Comparison of ENCODE assay signal across 14 mouse cellular contexts in genomic region chr8:79331571-79331970, GRCm38 (mm10).
"Had no signal": no experiment of that assay in that cellular context is flagged by ENCODE, and none has a peak within 500 bp of the region (broad histone marks: within the 10 kb centered on the region; RNA-seq: fewer than 3 reads in every experiment).

No protein-coding gene starts in this region.

- H3K4me2 ChIP-seq: lung, embryonic 14.5 days; midbrain, embryonic 12.5 days; midbrain, embryonic 15.5 days; neural tube, embryonic 12.5 days; stomach, embryonic 15.5 days had no signal

- H3K9ac ChIP-seq: lung, embryonic 14.5 days; midbrain, embryonic 12.5 days; midbrain, embryonic 15.5 days; neural tube, embryonic 12.5 days; stomach, embryonic 15.5 days had no signal

- H3K36me3 ChIP-seq: midbrain, embryonic 10.5 days; midbrain, embryonic 12.5 days; midbrain, embryonic 15.5 days; neural tube, embryonic 12.5 days; stomach, embryonic 15.5 days had no signal

- H3K4me3 ChIP-seq: midbrain, embryonic 10.5 days; midbrain, embryonic 12.5 days; midbrain, embryonic 15.5 days; neural tube, embryonic 12.5 days; stomach, embryonic 15.5 days had no signal

- H3K27me3 ChIP-seq: midbrain, embryonic 12.5 days; midbrain, embryonic 15.5 days; neural tube, embryonic 12.5 days; stomach, embryonic 15.5 days had no signal

- H3K27ac ChIP-seq: midbrain, embryonic 10.5 days; midbrain, embryonic 12.5 days; midbrain, embryonic 15.5 days; neural tube, embryonic 12.5 days; stomach, embryonic 15.5 days; stomach, postnatal 0 days had no signal

- H3K4me1 ChIP-seq: midbrain, embryonic 12.5 days; midbrain, embryonic 15.5 days; neural tube, embryonic 12.5 days; stomach, embryonic 15.5 days had no signal

- H3K9me3 ChIP-seq: midbrain, embryonic 10.5 days; midbrain, embryonic 12.5 days; midbrain, embryonic 15.5 days; stomach, embryonic 15.5 days had no signal

- ATAC-seq: midbrain, embryonic 15.5 days had no signal

- DNase-seq: lung, adult 18-20 months; lung, embryonic 14.5 days; lung, postnatal 10 days; lung, postnatal 4 days; right cerebral cortex, postnatal 14 days; thymus, adult 2 months; thymus, postnatal 25 days; thymus, postnatal 4 days had no signal
